Mouse (Mus musculus): ENCODE data around the gene Cd59a.

DNA sequence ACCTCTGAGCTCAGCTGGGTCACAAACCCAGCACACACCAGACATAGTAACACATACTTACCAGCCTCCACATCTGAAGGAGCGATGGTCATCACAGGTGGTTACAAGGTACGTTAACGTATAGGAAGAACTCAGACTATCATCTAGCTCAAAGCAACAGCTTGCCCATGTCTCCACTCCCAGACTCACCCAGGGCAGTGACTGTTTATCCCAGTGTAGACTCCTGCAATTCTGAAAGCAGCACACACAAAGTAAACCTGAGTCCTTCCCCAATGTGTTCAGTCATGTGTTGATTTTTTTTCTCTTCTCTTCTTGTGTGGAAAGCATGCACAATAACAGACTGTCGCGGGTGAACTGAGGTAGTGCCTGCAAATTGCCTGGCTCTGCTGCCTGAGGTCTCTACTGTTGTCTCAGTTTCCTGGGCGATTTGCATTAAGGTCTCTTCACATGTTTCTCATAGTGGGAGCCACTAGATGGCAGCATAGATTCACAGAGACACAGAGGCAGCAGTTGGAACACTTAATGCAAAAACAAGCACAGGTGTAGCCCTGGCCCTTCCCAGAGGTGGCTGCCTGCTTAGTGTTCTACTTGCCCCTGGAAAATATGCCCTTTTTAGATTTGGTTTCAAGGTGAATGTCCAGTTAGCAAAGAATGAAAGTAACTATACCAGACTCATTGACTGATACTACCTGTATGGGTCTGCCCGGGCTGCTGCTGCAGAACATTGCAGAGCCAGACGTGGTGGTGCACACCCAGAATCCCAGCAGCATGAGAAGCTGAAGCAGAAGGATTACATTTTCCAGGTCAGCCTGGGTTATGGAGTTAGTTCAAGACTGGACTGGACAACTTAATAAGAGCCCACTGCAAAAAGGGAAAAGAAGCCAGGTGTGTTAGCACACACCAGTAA is 38.8 kb downstream of the Cd59a start:
- no peak for TF ChIP-seq POLR2A (IDR thresholded peaks at IDR 0.05; ENCODE audit: borderline replicate concordance, insufficient read depth, low read length)
- peak; percentile 92 for TF ChIP-seq CTCF (IDR thresholded peaks at IDR 0.05; ENCODE audit: borderline replicate concordance, insufficient read depth, low read depth, low read length)

Measured in cerebellum, adult 2 months (tissue).